Mouse (Mus musculus): ENCODE results near the gene Ankfn1. TPM values are rescaled to one million over a fixed set of nuclear protein-coding genes. Genes with fewer than 3 reads are reported as not detected.

The Ankfn1 gene
- polyA plus RNA-seq, 1 experiment from 2014 or later: not detected

GRCm38 (mm10) chr11:89356018-89356417 lies 421.4 kb downstream of the Ankfn1 start:
- Histone ChIP-seq H3K36me3 (replicated peaks) (no peaks in the 10 kb centered on the region), H3K9me3 (replicated peaks) (no peaks in the 10 kb centered on the region), H3K9ac (no peak overlapping the region), H3K27ac (replicated peaks) (no peak overlapping the region), H3K4me3 (replicated peaks) (no peak overlapping the region), H3K4me2 (no peak overlapping the region), H3K4me1 (replicated peaks) (no peaks in the 10 kb centered on the region), H3K27me3 (no peaks in the 10 kb centered on the region)
- 53% methylated on average over 5 of the region's 5 CpGs for WGBS (ENCODE audit: insufficient replicate concordance)
- ATAC-seq (ENCODE audit: insufficient read depth): no peak

- no peak overlapping the region for H3K27ac ChIP-seq (replicated peaks)
- no peak overlapping the region for H3K4me2 ChIP-seq
- H3K4me1 ChIP-seq (replicated peaks): no peaks in the 10 kb centered on the region
- H3K27me3 ChIP-seq: no peaks in the 10 kb centered on the region
- H3K9me3 ChIP-seq (replicated peaks): no peaks in the 10 kb centered on the region
- ATAC-seq (ENCODE audit: insufficient read depth): no peak
- no peaks in the 10 kb centered on the region for H3K36me3 ChIP-seq (replicated peaks)
- no peak overlapping the region for H3K9ac ChIP-seq
- H3K4me3 ChIP-seq (replicated peaks): no peak overlapping the region
- WGBS (ENCODE audit: insufficient replicate concordance): 54% methylated on average over 12 of the region's 12 CpGs
Measured at GRCm38 (mm10) chr11:89340238-89340637, 437.2 kb downstream of the Ankfn1 start.

Other genes starting within 250 kb of the Ankfn1 start
- gene Pctp, start 225.2 kb upstream of the Ankfn1 start, polyA plus RNA-seq (2015; fragmentation: Nextera tagmentation; extraction: Ambion mirVana): 13.6 and 15.1 TPM in 2 replicates